Mouse (Mus musculus) midbrain, embryonic 11.5 days (tissue): ENCODE measurements around the gene Ntsr2. TPM values are rescaled to one million over a fixed set of nuclear protein-coding genes. Genes with fewer than 3 reads are reported as not detected.
A peak's percentile ranks its signal among the peaks of the same experiment; 100 is the strongest.

ENCODE experiments used
- ATAC-seq: fragments of 200-750 bp; cut with Nextera tagmentation; 2 replicates; pipeline ENCODE4 v1.8.0; 2017; ENCODE audit warnings: moderate TSS enrichment, moderate library complexity; ENCODE audit not compliant: low FRiP score
- DNase-seq: peaks from one replicate; pipeline ENCODE4 v3.0.0; 2015; ENCODE audit warnings: low spot score; ENCODE audit errors: missing footprints
- H3K27ac ChIP-seq: fragments of 300-500 bp; sonication (generic); 2 replicates; pipeline ENCODE4 v1.5.1; 2014; ENCODE audit warnings: low read depth, low read length
- H3K27me3 ChIP-seq: fragments of 300-500 bp; sonication (generic); 2 replicates; pipeline ENCODE4 v1.6.1; 2014; ENCODE audit warnings: mild to moderate bottlenecking, low read length, moderate library complexity, mixed read lengths; ENCODE audit not compliant: control insufficient read depth, insufficient read depth
- H3K36me3 ChIP-seq: fragments of 300-500 bp; sonication (generic); 2 replicates; pipeline ENCODE4 v1.6.1; 2014; ENCODE audit warnings: mild to moderate bottlenecking, low read length, moderate library complexity, mixed read lengths; ENCODE audit not compliant: control insufficient read depth, insufficient read depth
- H3K4me1 ChIP-seq: fragments of 300-500 bp; sonication (generic); 2 replicates; pipeline ENCODE4 v1.6.1; 2014; ENCODE audit warnings: low read length; ENCODE audit not compliant: control insufficient read depth, insufficient read depth
- H3K4me2 ChIP-seq: fragments of 300-500 bp; sonication (generic); 2 replicates; pipeline ENCODE4 v1.6.1; 2014; ENCODE audit warnings: mild to moderate bottlenecking, moderate library complexity
- H3K4me3 ChIP-seq: fragments of 300-500 bp; sonication (generic); 2 replicates; pipeline ENCODE4 v1.5.1; 2014; ENCODE audit warnings: low read depth, low read length
- H3K9ac ChIP-seq: fragments of 300-500 bp; sonication (generic); 2 replicates; pipeline ENCODE4 v1.6.1; 2014; ENCODE audit warnings: low read length
- H3K9me3 ChIP-seq: fragments of 300-500 bp; sonication (generic); 2 replicates; pipeline ENCODE4 v1.6.1; 2016; ENCODE audit warnings: low read length; ENCODE audit not compliant: control insufficient read depth
- WGBS: fragments of 180-500 bp; shearing (Covaris S2); extraction: QIAGEN DNeasy Blood & Tissue Kit; methylation state at CpG from one replicate; pipeline ENCODE4 v1.1.7; 2014; 5-methylcytosine and 5-hydroxymethylcytosine counted together
- polyA plus RNA-seq: library from polyadenylated mRNA; unstranded; fragments of >200 nt; fragmentation: Nextera tagmentation; extraction: Ambion mirVana; gene quantifications from 2 replicates; pipeline ENCODE4 v1.2.1, GENCODE M21; 2014

Gene Ntsr2
- polyA plus RNA-seq, 1 experiment from 2014 or later, result not detected

- Histone ChIP-seq H3K27me3 (no peaks in the 10 kb centered on the region), H3K36me3 (no peaks in the 10 kb centered on the region), H3K4me1 (peaks cover 8% of the 10 kb centered on the region), H3K27ac (no peak overlapping the region), H3K4me3 (no peak overlapping the region), H3K9ac (0 out of 2 replicates have a peak overlapping the region, but pooled peaks have one; percentile 2), H3K4me2 (no peak overlapping the region), H3K9me3 (no peaks in the 10 kb centered on the region)
- ATAC-seq (peak; percentile 54; the same call in 1 of the 2 replicates), DNase-seq (peak; percentile 89)
- 56% methylated on average over 12 of the region's 12 CpGs for WGBS
Observed at GRCm38 (mm10) chr12:16643508-16644345, 9.5 kb upstream of the Ntsr2 start.

GRCm38 (mm10) chr12:16644698-16645097 lies 8.5 kb upstream of the Ntsr2 start:
- DNase-seq (no peak), ATAC-seq (no peak)
- Histone ChIP-seq H3K9ac (no peak overlapping the region; the same call in 1 of the 2 replicates), H3K36me3 (no peaks in the 10 kb centered on the region), H3K27ac (no peak overlapping the region), H3K4me3 (no peak overlapping the region), H3K9me3 (no peaks in the 10 kb centered on the region), H3K4me2 (no peak overlapping the region), H3K27me3 (no peaks in the 10 kb centered on the region), H3K4me1 (peaks cover 8% of the 10 kb centered on the region)
- WGBS, result 46% methylated on average over 8 of the region's 8 CpGs

DNA sequence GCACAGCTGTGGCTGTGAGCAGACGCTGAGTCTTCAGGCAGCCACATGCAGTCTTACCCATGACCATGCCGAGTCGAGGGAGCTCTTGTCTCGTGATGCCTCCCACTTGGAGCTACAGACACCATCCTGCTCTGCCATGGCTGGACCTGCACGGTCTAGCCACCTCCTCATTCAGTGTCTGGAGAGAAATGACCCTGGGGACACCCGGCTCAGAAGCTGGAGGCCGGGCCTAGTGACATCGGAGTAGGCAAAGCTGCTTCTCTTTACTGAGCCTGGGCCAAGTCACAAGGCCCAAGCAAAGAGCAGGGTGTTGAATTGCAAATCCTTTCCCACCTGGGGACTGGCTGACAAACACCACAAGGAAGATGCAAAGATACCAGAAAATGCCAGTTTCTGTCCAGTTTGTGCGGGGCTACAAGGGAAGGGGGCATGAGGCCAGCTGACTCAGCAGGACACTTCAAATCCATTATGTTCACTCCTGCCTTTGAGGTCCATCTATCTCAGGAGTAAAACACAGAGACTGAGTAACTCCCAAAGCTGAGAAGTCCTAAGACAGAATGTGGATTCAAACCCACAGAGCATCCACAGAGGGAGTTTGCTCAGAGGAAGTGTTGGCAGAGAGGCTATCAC lies 6.3 kb upstream of the Ntsr2 start:
- Histone ChIP-seq H3K9me3 (no peaks in the 10 kb centered on the region), H3K36me3 (no peaks in the 10 kb centered on the region), H3K4me2 (no peak overlapping the region), H3K27me3 (no peaks in the 10 kb centered on the region), H3K4me3 (no peak overlapping the region), H3K27ac (no peak overlapping the region), H3K9ac (no peak overlapping the region), H3K4me1 (peaks cover 8% of the 10 kb centered on the region)
- DNase-seq (no peak), ATAC-seq (no peak)
- WGBS, result 45% methylated on average over 9 of the region's 9 CpGs

- Histone ChIP-seq H3K36me3 (no peaks in the 10 kb centered on the region), H3K4me2 (no peak overlapping the region), H3K27me3 (peaks cover 4% of the 10 kb centered on the region), H3K27ac (no peak overlapping the region), H3K4me3 (no peak overlapping the region), H3K9ac (no peak overlapping the region), H3K9me3 (no peaks in the 10 kb centered on the region), H3K4me1 (peaks cover 8% of the 10 kb centered on the region)
- DNase-seq, result no peak
- WGBS, result 89% methylated on average over 6 of the region's 6 CpGs
- ATAC-seq, result no peak
Observed at GRCm38 (mm10) chr12:16648273-16648672, 4.9 kb upstream of the Ntsr2 start.

DNA sequence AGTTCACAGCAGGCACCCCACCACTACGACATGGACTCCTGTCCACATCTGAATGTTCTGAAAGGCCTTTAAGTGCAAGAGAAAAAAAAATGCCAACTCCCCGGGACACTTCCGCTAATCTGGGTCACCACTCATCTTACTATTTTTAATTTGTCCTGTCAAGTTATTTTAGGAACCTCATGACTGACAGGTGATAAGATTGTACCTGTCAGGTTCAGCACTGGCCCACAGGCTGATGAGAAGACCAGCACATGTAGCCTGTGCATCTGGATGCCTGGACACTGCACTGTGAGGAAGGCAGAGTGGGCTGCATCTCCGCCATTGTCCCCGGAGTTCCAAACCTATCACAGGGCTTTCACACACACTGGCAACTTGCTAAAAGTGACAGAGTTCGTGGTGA lies 3.4 kb upstream of the Ntsr2 start:
- Histone ChIP-seq H3K27ac (no peak overlapping the region), H3K4me1 (peaks cover 3% of the 10 kb centered on the region), H3K9me3 (no peaks in the 10 kb centered on the region), H3K36me3 (no peaks in the 10 kb centered on the region), H3K9ac (no peak overlapping the region), H3K27me3 (peaks cover 19% of the 10 kb centered on the region), H3K4me3 (no peak overlapping the region), H3K4me2 (no peak overlapping the region)
- no peak for DNase-seq
- ATAC-seq, result no peak
- WGBS, result 81% methylated on average over 6 of the region's 6 CpGs

- Histone ChIP-seq H3K9ac (no peak overlapping the region), H3K4me1 (peaks cover 3% of the 10 kb centered on the region), H3K4me2 (no peak overlapping the region), H3K36me3 (no peaks in the 10 kb centered on the region), H3K9me3 (no peaks in the 10 kb centered on the region), H3K27me3 (peaks cover 19% of the 10 kb centered on the region), H3K4me3 (no peak overlapping the region), H3K27ac (no peak overlapping the region)
- DNase-seq (no peak), ATAC-seq (no peak)
- WGBS, result 81% methylated on average over 4 of the region's 4 CpGs
Observed at GRCm38 (mm10) chr12:16655604-16656003, 2.4 kb downstream of the Ntsr2 start.

DNA sequence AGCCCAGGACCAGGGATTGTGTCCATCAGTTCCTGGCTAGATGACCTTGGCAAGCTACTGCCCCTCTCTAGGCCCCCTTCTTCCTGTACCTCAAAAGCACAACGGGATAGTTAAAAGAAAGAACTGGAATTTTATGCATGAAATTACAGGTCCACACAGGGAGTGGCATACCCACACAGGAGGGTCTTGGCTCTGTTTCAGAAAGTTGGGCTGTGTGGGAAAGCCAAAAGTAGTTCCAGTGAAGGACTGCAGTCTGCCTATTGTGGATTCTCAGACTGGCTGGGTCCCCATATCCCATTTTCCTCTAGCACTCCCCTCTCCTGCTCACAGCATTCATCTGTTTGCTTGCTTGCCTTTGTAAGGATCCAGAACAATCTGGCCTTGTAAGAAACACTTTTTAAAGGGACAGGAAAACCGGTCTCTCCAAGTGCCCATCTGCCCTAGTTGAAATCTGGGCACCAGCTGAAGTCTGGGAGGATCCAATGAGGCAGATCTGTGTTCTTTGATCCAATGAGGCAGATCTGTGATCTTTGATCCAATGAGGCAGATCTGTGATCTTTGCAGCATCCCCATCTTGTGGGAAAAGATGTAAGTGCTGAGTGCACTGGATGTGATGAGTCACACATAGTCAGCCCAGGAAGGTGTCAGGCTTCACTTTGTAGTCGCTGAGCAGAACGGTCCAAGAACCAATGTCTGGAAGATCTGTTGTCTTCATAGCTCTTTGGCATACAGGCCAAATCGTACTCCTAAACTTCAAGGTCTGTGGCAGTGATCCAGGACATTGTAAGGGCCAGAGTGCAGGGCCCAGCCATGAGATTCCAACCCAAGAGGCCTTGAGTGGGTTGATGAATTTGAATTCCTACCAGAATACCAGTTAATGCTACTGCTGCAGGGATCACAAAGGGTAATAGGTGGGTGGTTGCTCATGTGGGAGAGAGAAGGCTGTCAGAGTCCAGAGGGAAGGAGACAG lies 4.0 kb downstream of the Ntsr2 start:
- 72% methylated on average over 5 of the region's 5 CpGs for WGBS
- H3K9ac ChIP-seq, result no peak overlapping the region
- ATAC-seq, result no peak

DNA sequence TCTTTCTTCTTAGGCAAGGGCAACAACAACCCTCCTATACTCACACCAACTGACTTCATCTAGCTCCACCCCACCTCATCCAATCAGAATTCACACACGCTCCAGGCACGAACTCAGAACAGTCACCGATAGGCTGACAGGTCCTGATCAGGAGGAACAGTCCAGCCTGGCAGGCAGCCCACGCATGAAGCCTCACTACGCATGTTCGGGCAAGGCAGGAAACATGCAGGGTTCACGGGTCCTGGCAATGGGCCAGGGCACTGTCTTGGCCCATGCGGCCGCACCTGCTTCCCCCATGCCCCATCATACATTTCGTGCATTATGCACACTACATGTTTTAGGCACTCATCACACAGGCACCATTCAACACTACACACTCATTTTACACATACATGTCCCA lies 8.3 kb downstream of the Ntsr2 start:
- Histone ChIP-seq H3K36me3 (no peaks in the 10 kb centered on the region), H3K9ac (no peak overlapping the region), H3K4me1 (no peaks in the 10 kb centered on the region), H3K27ac (no peak overlapping the region), H3K9me3 (no peaks in the 10 kb centered on the region), H3K27me3 (no peaks in the 10 kb centered on the region), H3K4me3 (no peak overlapping the region), H3K4me2 (no peak overlapping the region)
- no peak for ATAC-seq
- 92% methylated on average over 10 of the region's 10 CpGs for WGBS
- no peak for DNase-seq

More for the DNA sequence above, 4.0 kb downstream of the Ntsr2 start:
- Histone ChIP-seq H3K4me2 (no peak overlapping the region), H3K9me3 (no peaks in the 10 kb centered on the region), H3K27ac (no peak overlapping the region), H3K27me3 (peaks cover 19% of the 10 kb centered on the region), H3K4me3 (no peak overlapping the region), H3K36me3 (no peaks in the 10 kb centered on the region), H3K4me1 (peaks cover 3% of the 10 kb centered on the region)
- DNase-seq, result peak; percentile 23
